Mouse (Mus musculus) liver, embryonic 14.5 days (tissue): Measurements from ENCODE around the gene Git1. TPM values are rescaled to one million over a fixed set of nuclear protein-coding genes. Genes with fewer than 3 reads are reported as not detected.

Source experiments
- ATAC-seq: fragments of 200-750 bp; cut with Nextera tagmentation; 2 replicates; pipeline ENCODE4 v1.8.0; 2017; ENCODE audit warnings: moderate number of reproducible peaks, mild to moderate bottlenecking, moderate library complexity; ENCODE audit not compliant: insufficient read depth
- DNase-seq, 3 experiments: peaks; one replicate each; pipeline ENCODE4 v3.0.0-alpha.2; 2012 to 2013; ENCODE audit warnings: low read depth in 3 of 3, low spot score in 3 of 3
- H3K27ac ChIP-seq: fragments of 300-500 bp; sonication (generic); 2 replicates; pipeline ENCODE4 v1.5.1; 2014; ENCODE audit warnings: moderate library complexity, mild to moderate bottlenecking, control low read depth, inconsistent platforms
- H3K27me3 ChIP-seq: fragments of 300-500 bp; sonication (generic); 2 replicates; pipeline ENCODE4 v1.6.1; 2014; ENCODE audit warnings: mild to moderate bottlenecking, low read length, moderate library complexity; ENCODE audit not compliant: control insufficient read depth, insufficient read depth
- H3K36me3 ChIP-seq: fragments of 300-500 bp; sonication (generic); replicated peaks from 2 replicates; pipeline ENCODE4 v1.6.1; 2014; ENCODE audit warnings: low read depth; ENCODE audit not compliant: control insufficient read depth, insufficient read depth
- H3K4me1 ChIP-seq, 2 experiments: fragments of 200-500 bp in 1 of 2; fragments of 300-500 bp in 1 of 2; sonication (generic) in 1 of 2; replicated peaks; 2 replicates each; pipeline ENCODE4 v1.6.1; 2012 to 2014; ENCODE audit warnings: antibody characterized with exemption in 1 of 2, inconsistent platforms in 1 of 2, low read length in 1 of 2; ENCODE audit not compliant: control insufficient read depth in 2 of 2, insufficient read depth in 2 of 2
- H3K4me2 ChIP-seq: fragments of 300-500 bp; sonication (generic); 2 replicates; pipeline ENCODE4 v1.6.1; 2014; ENCODE audit warnings: low read depth, mild to moderate bottlenecking, control low read depth, moderate library complexity
- H3K4me3 ChIP-seq, 2 experiments: fragments of 200-500 bp in 1 of 2; fragments of 300-500 bp in 1 of 2; sonication (generic) in 1 of 2; 2 replicates each; pipeline ENCODE4 v1.5.1; 2012 to 2014; ENCODE audit warnings: low read depth in 2 of 2, low read length in 2 of 2, mild to moderate bottlenecking in 2 of 2, control low read depth in 1 of 2, inconsistent platforms in 1 of 2, moderate library complexity in 1 of 2; ENCODE audit not compliant: insufficient read depth in 1 of 2
- H3K9ac ChIP-seq: fragments of 300-500 bp; sonication (generic); replicated peaks from 2 replicates; pipeline ENCODE4 v1.6.1; 2014; ENCODE audit warnings: mild to moderate bottlenecking, control low read depth, moderate library complexity
- H3K9me3 ChIP-seq: fragments of 300-500 bp; sonication (generic); 2 replicates; pipeline ENCODE4 v1.6.1; 2016; ENCODE audit warnings: low read length, mixed read lengths; ENCODE audit not compliant: control insufficient read depth
- CTCF ChIP-seq: IDR thresholded peaks from 2 replicates; pipeline ENCODE4 v1.5.1; 2016; ENCODE audit warnings: antibody characterized with exemption, low read depth, control low read depth
- EP300 ChIP-seq: IDR thresholded peaks from 2 replicates; pipeline ENCODE4 v1.6.1; 2016; ENCODE audit warnings: antibody characterized with exemption, low read depth
- WGBS: fragments of 180-500 bp; shearing (Covaris S2); extraction: QIAGEN DNeasy Blood & Tissue Kit; methylation state at CpG from one replicate; pipeline ENCODE4 v1.1.7; 2014; ENCODE audit not compliant: insufficient replicate concordance; 5-methylcytosine and 5-hydroxymethylcytosine counted together
- polyA plus RNA-seq, 2 experiments: library from polyadenylated mRNA; depleted of rRNA in 1 of 2; stranded (reverse) in 1 of 2; unstranded in 1 of 2; fragments of >200 nt; fragmentation: Nextera tagmentation in 1 of 2; extraction: Ambion mirVana in 1 of 2; gene quantifications; 2 replicates each; pipeline versions ENCODE4 v1.2.1 to v1.2.3; 2012 to 2014

Gene Git1
- polyA plus RNA-seq, 2 experiments = 2.2 to 6.3 TPM

DNA sequence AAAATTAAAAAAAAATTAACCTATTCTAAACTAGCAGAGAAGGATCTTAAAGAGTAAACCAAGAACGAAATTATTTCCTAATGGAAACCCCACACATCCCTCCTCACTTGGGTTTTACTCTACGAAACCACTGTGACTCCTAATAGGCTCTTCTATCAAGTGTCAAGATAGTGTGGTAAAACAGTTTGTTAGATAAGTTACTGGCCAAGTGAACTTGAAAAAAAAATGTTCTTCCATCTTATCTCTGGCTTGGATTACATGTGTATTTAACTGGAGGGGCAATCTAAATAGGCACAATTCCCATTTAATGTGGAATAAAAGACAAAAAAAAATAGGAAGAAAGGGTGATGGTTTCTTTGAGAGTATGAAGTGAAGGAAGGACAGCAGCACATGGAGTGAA, 37.5 kb downstream of the Git1 start:
- Histone ChIP-seq H3K9ac (no peak overlapping the region), H3K4me2 (no peak overlapping the region), H3K27me3 (no peaks in the 10 kb centered on the region), H3K36me3 (no peaks in the 10 kb centered on the region; the same call in 1 of the 2 replicates), H3K4me3 (no peak overlapping the region), H3K9me3 (no peaks in the 10 kb centered on the region), H3K27ac (no peak overlapping the region), H3K4me1 (no peaks in the 10 kb centered on the region)
- DNase-seq = no peak
- TF ChIP-seq CTCF (no peak), EP300 (no peak)
- 40% methylated on average over 2 of the region's 2 CpGs for WGBS
- ATAC-seq = no peak

DNA sequence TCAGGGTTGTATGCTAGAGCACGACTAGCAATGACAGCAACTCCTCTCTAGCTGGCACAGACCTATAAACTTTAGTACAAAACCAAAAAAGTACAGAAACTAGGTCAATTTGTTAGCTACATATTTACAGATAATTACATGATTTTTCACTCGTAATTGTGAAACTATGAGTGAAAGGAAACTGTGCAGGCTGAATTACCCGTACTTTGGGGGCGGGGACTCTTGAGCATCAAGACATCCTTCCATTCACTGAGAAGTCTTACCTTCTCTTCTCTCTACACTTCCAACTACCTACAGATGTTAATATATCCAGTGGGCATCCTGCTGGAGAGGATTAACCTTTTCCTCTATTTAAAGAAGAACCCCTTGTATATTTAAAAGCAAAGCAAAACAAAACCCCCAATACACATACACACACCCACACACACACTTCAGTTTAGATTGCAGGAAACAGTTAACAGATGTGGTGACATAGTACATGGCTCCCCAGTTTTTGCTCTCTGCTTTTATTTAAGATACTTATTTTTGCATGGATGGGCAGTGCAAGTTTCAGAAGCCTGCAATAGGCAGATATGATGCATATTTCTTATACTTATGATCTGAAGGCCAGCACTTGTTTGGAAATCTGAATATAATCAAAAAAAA, 39.0 kb downstream of the Git1 start:
- 72% methylated on average over 4 of the region's 4 CpGs for WGBS
- Histone ChIP-seq H3K9me3 (no peaks in the 10 kb centered on the region), H3K27me3 (no peaks in the 10 kb centered on the region), H3K4me2 (no peak overlapping the region), H3K9ac (no peak overlapping the region), H3K27ac (no peak overlapping the region), H3K4me1 (no peaks in the 10 kb centered on the region), H3K4me3 (no peak overlapping the region), H3K36me3 (peaks cover 4% of the 10 kb centered on the region)
- no peak for TF ChIP-seq CTCF
- ATAC-seq (no peak), DNase-seq (no peak)

DNA sequence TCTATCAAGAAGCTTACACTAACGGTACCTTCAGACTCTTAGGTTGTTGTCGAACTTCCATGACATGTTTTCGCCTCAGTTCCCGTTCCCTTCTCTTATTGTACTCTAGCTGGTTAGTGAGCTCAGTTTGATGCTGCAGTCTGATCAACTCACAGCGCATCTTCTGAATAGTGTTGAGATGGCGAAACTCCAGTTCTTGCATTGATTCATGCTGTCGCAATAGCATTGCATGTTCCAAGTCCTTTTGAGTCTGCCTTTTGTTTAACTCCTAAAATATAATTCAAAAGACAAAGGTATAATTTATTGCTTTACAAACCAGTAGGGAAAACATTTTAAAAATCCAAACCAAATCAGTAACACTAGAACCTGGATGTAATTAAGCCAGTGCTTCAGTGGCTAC, 51.9 kb downstream of the Git1 start:
- Histone ChIP-seq H3K4me1 (no peaks in the 10 kb centered on the region), H3K4me3 (no peak overlapping the region), H3K9ac (no peak overlapping the region), H3K36me3 (peaks cover 50% of the 10 kb centered on the region), H3K9me3 (no peaks in the 10 kb centered on the region), H3K27ac (no peak overlapping the region), H3K27me3 (no peaks in the 10 kb centered on the region), H3K4me2 (no peak overlapping the region)
- DNase-seq = no peak
- TF ChIP-seq EP300 (no peak), CTCF (no peak)
- no peak for ATAC-seq
- WGBS = 92% methylated on average over 7 of the region's 7 CpGs

Other genes starting within 250 kb of the Git1 start
- 0.10 and 0.15 TPM in 2 replicates for gene Coro6, start 31.2 kb upstream of the Git1 start, polyA plus RNA-seq (2012; rRNA removed)
- 0.08 and 0.19 TPM in 2 replicates for gene Coro6, start 31.2 kb upstream of the Git1 start, polyA plus RNA-seq (2014; fragmentation: Nextera tagmentation; extraction: Ambion mirVana)
- 4.1 and 4.8 TPM in 2 replicates for gene Ankrd13b, start 3.9 kb upstream of the Git1 start, polyA plus RNA-seq (2012; rRNA removed)
- 0.67 and 1.00 TPM in 2 replicates for gene Ankrd13b, start 3.9 kb upstream of the Git1 start, polyA plus RNA-seq (2014; fragmentation: Nextera tagmentation; extraction: Ambion mirVana)
- gene Abhd15, start 21.6 kb downstream of the Git1 start, polyA plus RNA-seq (2012; rRNA removed) = 0.76 and 1.1 TPM in 2 replicates
- 2.3 and 2.7 TPM in 2 replicates for gene Abhd15, start 21.6 kb downstream of the Git1 start, polyA plus RNA-seq (2014; fragmentation: Nextera tagmentation; extraction: Ambion mirVana)
- gene Trp53i13, start 22.4 kb downstream of the Git1 start, polyA plus RNA-seq (2012; rRNA removed) = 2.8 and 3.3 TPM in 2 replicates
- 3.5 and 4.2 TPM in 2 replicates for gene Trp53i13, start 22.4 kb downstream of the Git1 start, polyA plus RNA-seq (2014; fragmentation: Nextera tagmentation; extraction: Ambion mirVana)
- not detected in 2 replicates for gene Gm10392, start 25.6 kb downstream of the Git1 start, polyA plus RNA-seq (2012; rRNA removed)
- not detected in 2 replicates for gene Gm10392, start 25.6 kb downstream of the Git1 start, polyA plus RNA-seq (2014; fragmentation: Nextera tagmentation; extraction: Ambion mirVana)
- gene Taok1, start 114.3 kb downstream of the Git1 start, polyA plus RNA-seq (2012; rRNA removed) = 2.5 and 3.3 TPM in 2 replicates
- 4.0 and 5.1 TPM in 2 replicates for gene Taok1, start 114.3 kb downstream of the Git1 start, polyA plus RNA-seq (2014; fragmentation: Nextera tagmentation; extraction: Ambion mirVana)
- 5.8 and 7.6 TPM in 2 replicates for gene Nufip2, start 192.6 kb downstream of the Git1 start, polyA plus RNA-seq (2012; rRNA removed)
- 1.2 and 1.9 TPM in 2 replicates for gene Nufip2, start 192.6 kb downstream of the Git1 start, polyA plus RNA-seq (2014; fragmentation: Nextera tagmentation; extraction: Ambion mirVana)
- not detected in 2 replicates for gene Cryba1, start 231.7 kb downstream of the Git1 start, polyA plus RNA-seq (2012; rRNA removed)
- not detected in 2 replicates for gene Cryba1, start 231.7 kb downstream of the Git1 start, polyA plus RNA-seq (2014; fragmentation: Nextera tagmentation; extraction: Ambion mirVana)